Mouse (Mus musculus) MEL (cell line): ENCODE measurements at regions not wholly inside any gene's neighbourhood (a gene's known extent, or its start where the extent isn't known, plus 50 kb on each side); places are given as distances from the start of the nearest gene placed in this dataset.
A peak's percentile ranks its signal among the peaks of the same experiment; 100 is the strongest.

Experiments
- DNase-seq: peaks from one replicate; pipeline ENCODE4 v3.0.0; 2011; ENCODE audit warnings: low read depth, low spot score
- H3K27ac ChIP-seq: 2 replicates; pipeline ENCODE4 v1.5.1; 2012; ENCODE audit warnings: low read depth, mild to moderate bottlenecking, control low read depth, low read length, moderate library complexity; ENCODE audit not compliant: control insufficient read depth
- H3K27me3 ChIP-seq, 2 experiments: fragments of 150-350 bp in 1 of 2; sonication (generic) in 1 of 2; 2 replicates each; pipeline ENCODE4 v1.6.1; 2012; ENCODE audit warnings: low read length in 2 of 2, mild to moderate bottlenecking in 2 of 2, improper control_type of control experiment in 1 of 2, moderate library complexity in 1 of 2; ENCODE audit not compliant: insufficient read depth in 2 of 2, control insufficient read depth in 1 of 2
- H3K36me3 ChIP-seq, 2 experiments: 2 replicates each; pipeline ENCODE4 v1.6.1; 2012 to 2014; ENCODE audit warnings: low read length in 2 of 2, improper control_type of control experiment in 1 of 2, inconsistent platforms in 1 of 2, mild to moderate bottlenecking in 1 of 2; ENCODE audit not compliant: insufficient read depth in 2 of 2, control insufficient read depth in 1 of 2
- H3K4me1 ChIP-seq, 2 experiments: fragments of 150-350 bp in 1 of 2; sonication (generic) in 1 of 2; 2 replicates each; pipeline ENCODE4 v1.6.1; 2012; ENCODE audit warnings: low read length in 2 of 2, improper control_type of control experiment in 1 of 2, mild to moderate bottlenecking in 1 of 2; ENCODE audit not compliant: insufficient read depth in 2 of 2, control insufficient read depth in 1 of 2
- H3K4me3 ChIP-seq, 2 experiments: fragments of 150-350 bp in 1 of 2; sonication (generic) in 1 of 2; 2 replicates each; pipeline ENCODE4 v1.5.1; 2012; ENCODE audit warnings: low read depth in 2 of 2, low read length in 2 of 2, mild to moderate bottlenecking in 2 of 2, moderate library complexity in 2 of 2, control low read depth in 1 of 2, improper control_type of control experiment in 1 of 2; ENCODE audit not compliant: control insufficient read depth in 1 of 2, insufficient read depth in 1 of 2
- H3K79me2 ChIP-seq: 2 replicates; pipeline ENCODE4 v1.6.1; 2012; ENCODE audit warnings: mild to moderate bottlenecking, low read length, moderate library complexity; ENCODE audit not compliant: control insufficient read depth, poor library complexity, insufficient read depth
- H3K9ac ChIP-seq: 2 replicates; pipeline ENCODE4 v1.6.1; 2012; ENCODE audit warnings: low read depth, mild to moderate bottlenecking, control low read depth, low read length, moderate library complexity; ENCODE audit not compliant: control insufficient read depth, poor library complexity, severe bottlenecking
- H3K9me3 ChIP-seq: fragments of 150-350 bp; sonication (generic); replicated peaks from 2 replicates; pipeline ENCODE4 v1.6.1; 2012; ENCODE audit warnings: mild to moderate bottlenecking, low read length, improper control_type of control experiment, moderate library complexity; ENCODE audit not compliant: insufficient read depth
- BHLHE40 ChIP-seq: IDR thresholded peaks from 2 replicates; pipeline ENCODE4 v1.6.1; 2012; ENCODE audit warnings: low read depth, mild to moderate bottlenecking, inconsistent platforms, low read length, improper control_type of control experiment, borderline replicate concordance
- CHD1 ChIP-seq: IDR thresholded peaks from 2 replicates; pipeline ENCODE4 v1.6.1; 2012; ENCODE audit warnings: low read depth, mild to moderate bottlenecking, inconsistent platforms, low read length, improper control_type of control experiment
- CHD2 ChIP-seq: IDR thresholded peaks from 2 replicates; pipeline ENCODE4 v1.6.1; 2011; ENCODE audit warnings: low read length, improper control_type of control experiment
- CTCF ChIP-seq, 3 experiments: IDR thresholded peaks in 2 of 3; conservative IDR thresholded peaks in 1 of 3; 2 replicates each; pipeline ENCODE4 v1.5.1; 2011 to 2012; ENCODE audit warnings: low read length in 3 of 3, low read depth in 2 of 3, mild to moderate bottlenecking in 2 of 3, improper control_type of control experiment in 1 of 3, inconsistent platforms in 1 of 3, mixed read lengths in 1 of 3, moderate library complexity in 1 of 3; ENCODE audit not compliant: control insufficient read depth in 1 of 3, insufficient read depth in 1 of 3, poor library complexity in 1 of 3, severe bottlenecking in 1 of 3
- EP300 ChIP-seq, 2 experiments: IDR thresholded peaks; 2 replicates each; pipeline ENCODE4 v1.6.1; 2011; ENCODE audit warnings: improper control_type of control experiment in 2 of 2, low read length in 2 of 2, low read depth in 1 of 2, mild to moderate bottlenecking in 1 of 2
- ETS1 ChIP-seq: IDR thresholded peaks from 2 replicates; pipeline ENCODE4 v1.6.1; 2012; ENCODE audit warnings: low read depth, mild to moderate bottlenecking, inconsistent platforms, low read length, improper control_type of control experiment, moderate library complexity
- GATA1 ChIP-seq: IDR thresholded peaks from 2 replicates; pipeline ENCODE4 v1.6.1; 2011; ENCODE audit warnings: low read depth, low read length, improper control_type of control experiment
- HCFC1 ChIP-seq: IDR thresholded peaks from 2 replicates; pipeline ENCODE4 v1.6.1; 2012; ENCODE audit warnings: low read depth, mild to moderate bottlenecking, inconsistent platforms, low read length, improper control_type of control experiment, moderate library complexity
- JUND ChIP-seq: IDR thresholded peaks from 2 replicates; pipeline ENCODE4 v1.6.1; 2011; ENCODE audit warnings: low read depth, mild to moderate bottlenecking, improper control_type of control experiment, low read length
- KAT2A ChIP-seq: conservative IDR thresholded peaks from 2 replicates; pipeline ENCODE4 v1.6.1; 2012; ENCODE audit warnings: low read depth, low read length, improper control_type of control experiment, inconsistent platforms
- MAX ChIP-seq: IDR thresholded peaks from 2 replicates; pipeline ENCODE4 v1.6.1; 2011; ENCODE audit warnings: low read length, improper control_type of control experiment
- MAZ ChIP-seq: IDR thresholded peaks from 2 replicates; pipeline ENCODE4 v1.6.1; 2012; ENCODE audit warnings: low read depth, mild to moderate bottlenecking, inconsistent platforms, low read length, improper control_type of control experiment
- MEF2A ChIP-seq: IDR thresholded peaks from 2 replicates; pipeline ENCODE4 v1.6.1; 2014; ENCODE audit warnings: low read depth, mild to moderate bottlenecking, inconsistent platforms, low read length, improper control_type of control experiment; ENCODE audit not compliant: poor library complexity, insufficient replicate concordance, severe bottlenecking; ENCODE audit errors: extremely low read depth
- MYC ChIP-seq: IDR thresholded peaks from 2 replicates; pipeline ENCODE4 v1.6.1; 2011; ENCODE audit warnings: low read depth, mild to moderate bottlenecking, low read length, improper control_type of control experiment, moderate library complexity
- NRF1 ChIP-seq: IDR thresholded peaks from 2 replicates; pipeline ENCODE4 v1.6.1; 2014; ENCODE audit warnings: low read depth, mild to moderate bottlenecking, inconsistent platforms, low read length, improper control_type of control experiment, moderate library complexity; ENCODE audit not compliant: poor library complexity, insufficient read depth, severe bottlenecking
- POLR2A ChIP-seq, 2 experiments: IDR thresholded peaks; 2 replicates each; pipeline ENCODE4 v1.6.1; 2011 to 2012; ENCODE audit warnings: low read length in 2 of 2, mild to moderate bottlenecking in 2 of 2, control low read depth in 1 of 2, improper control_type of control experiment in 1 of 2, low read depth in 1 of 2, moderate library complexity in 1 of 2; ENCODE audit not compliant: control insufficient read depth in 1 of 2, insufficient read depth in 1 of 2, poor library complexity in 1 of 2
- POLR2AphosphoS2 ChIP-seq: IDR thresholded peaks from 2 replicates; pipeline ENCODE4 v1.6.1; 2011; ENCODE audit warnings: low read length, improper control_type of control experiment
- POLR2AphosphoS5 ChIP-seq: IDR thresholded peaks from 2 replicates; pipeline ENCODE4 v1.6.1; 2012; ENCODE audit warnings: low read depth, borderline replicate concordance, mild to moderate bottlenecking, inconsistent platforms, low read length, moderate library complexity, mixed read lengths
- RAD21 ChIP-seq: IDR thresholded peaks from 2 replicates; pipeline ENCODE4 v1.6.1; 2011; ENCODE audit warnings: mild to moderate bottlenecking, low read depth, low read length, improper control_type of control experiment
- RCOR1 ChIP-seq: IDR thresholded peaks from 2 replicates; pipeline ENCODE4 v1.6.1; 2012; ENCODE audit warnings: low read depth, mild to moderate bottlenecking, inconsistent platforms, low read length, improper control_type of control experiment
- TAL1 ChIP-seq: IDR thresholded peaks from 2 replicates; pipeline ENCODE4 v1.6.1; 2012; ENCODE audit warnings: mild to moderate bottlenecking, inconsistent platforms, low read length, moderate library complexity, mixed read lengths
- TCF12 ChIP-seq: IDR thresholded peaks from 2 replicates; pipeline ENCODE4 v1.6.1; 2014; ENCODE audit warnings: low read depth, mild to moderate bottlenecking, inconsistent platforms, low read length, improper control_type of control experiment, moderate library complexity
- UBTF ChIP-seq: IDR thresholded peaks from 2 replicates; pipeline ENCODE4 v1.6.1; 2012; ENCODE audit warnings: low read depth, mild to moderate bottlenecking, inconsistent platforms, low read length, improper control_type of control experiment, moderate library complexity, borderline replicate concordance; ENCODE audit not compliant: insufficient read depth
- USF1 ChIP-seq: IDR thresholded peaks from 2 replicates; pipeline ENCODE4 v1.6.1; 2014; ENCODE audit warnings: low read depth, mild to moderate bottlenecking, inconsistent platforms, low read length, improper control_type of control experiment, moderate library complexity
- ZC3H11A ChIP-seq: IDR thresholded peaks from 2 replicates; pipeline ENCODE4 v1.6.1; 2012; ENCODE audit warnings: low read depth, mild to moderate bottlenecking, inconsistent platforms, low read length, improper control_type of control experiment
- ZKSCAN1 ChIP-seq: IDR thresholded peaks from 2 replicates; pipeline ENCODE4 v1.6.1; 2012; ENCODE audit warnings: low read depth, mild to moderate bottlenecking, inconsistent platforms, low read length, improper control_type of control experiment, moderate library complexity
- ZMIZ1 ChIP-seq: IDR thresholded peaks from 2 replicates; pipeline ENCODE4 v1.6.1; 2012; ENCODE audit warnings: low read depth, mild to moderate bottlenecking, inconsistent platforms, low read length, improper control_type of control experiment, moderate library complexity
- ZNF384 ChIP-seq: IDR thresholded peaks from 2 replicates; pipeline ENCODE4 v1.6.1; 2012; ENCODE audit warnings: low read depth, mild to moderate bottlenecking, inconsistent platforms, low read length, improper control_type of control experiment

- TF ChIP-seq POLR2A (IDR thresholded peaks at IDR 0.05; ENCODE audit: control insufficient read depth in 1 of 2, insufficient read depth in 1 of 2, low read depth in 1 of 2, low read length in 2 of 2, poor library complexity in 1 of 2) (peak; percentile 32 to 96; a peak in 2 of 4 replicates), MEF2A (no peak), TCF12 (peak; percentile 68), KAT2A (peak; percentile 57), POLR2AphosphoS5 (peak; percentile 63; the same call in 1 of the 2 replicates), MYC (no peak), UBTF (no peak), RAD21 (no peak), ETS1 (peak; percentile 59)
Observed at GRCm38 (mm10) chr16:50525934-50526366, 65.0 kb downstream of the Ccdc54 start (continued).

GRCm38 (mm10) chr16:50525504-50525903 lies 65.5 kb downstream of the Ccdc54 start:
- H3K4me1 ChIP-seq, result peaks cover 0 to 11% of the 10 kb centered on the region in 2 experiments; a peak in 3 of 4 replicates
- H3K27ac ChIP-seq, result peak overlapping the region; percentile 50
- H3K9ac ChIP-seq, result peak overlapping the region; percentile 72
- TF ChIP-seq ZC3H11A, result no peak
- peak; percentile 63 for TF ChIP-seq NRF1
- no peak for TF ChIP-seq CHD1
- no peak for TF ChIP-seq RAD21
- no peak for TF ChIP-seq MAX
- TF ChIP-seq CTCF (IDR thresholded peaks at IDR 0.05 in 2 of 3, conservative IDR thresholded peaks at IDR 0.05 in 1 of 3; ENCODE audit: control insufficient read depth in 1 of 3, insufficient read depth in 1 of 3, low read depth in 2 of 3, low read length in 3 of 3, poor library complexity in 1 of 3, severe bottlenecking in 1 of 3), result no peak
- no peak for TF ChIP-seq POLR2AphosphoS2
- H3K36me3 ChIP-seq, result peaks cover 0 to 5% of the 10 kb centered on the region in 2 experiments; a peak in 2 of 4 replicates
- peaks cover 34% of the 10 kb centered on the region for H3K79me2 ChIP-seq
- H3K9me3 ChIP-seq, result no peaks in the 10 kb centered on the region
- peak; percentile 59 for DNase-seq
- peak overlapping the region; percentile 75 to 86 for H3K4me3 ChIP-seq
- H3K27me3 ChIP-seq, result no peaks in the 10 kb centered on the region; a peak in 1 of 4 replicates

DNA sequence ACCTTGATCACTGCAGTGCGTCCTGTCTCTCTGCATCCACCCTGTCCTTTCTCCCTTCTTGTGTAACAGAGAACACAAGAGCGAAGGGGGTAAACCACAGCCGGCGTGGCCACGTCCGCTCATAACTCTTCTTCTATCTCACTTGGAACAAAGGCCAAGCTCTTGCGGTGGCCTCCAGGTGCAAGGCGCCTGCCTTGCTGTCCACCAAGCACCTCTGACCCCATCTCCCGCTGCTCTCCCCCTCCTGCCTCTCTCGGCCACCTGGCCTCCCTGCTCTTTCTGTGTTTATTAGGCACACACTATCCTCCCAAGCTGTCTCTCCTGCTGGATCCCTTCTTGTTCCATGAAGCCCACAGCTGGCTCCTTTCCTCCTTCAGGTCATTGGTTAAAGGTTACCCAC lies 71.3 kb downstream of the Ccdc54 start:
- no peaks in the 10 kb centered on the region for H3K79me2 ChIP-seq
- no peaks in the 10 kb centered on the region for H3K4me1 ChIP-seq
- TF ChIP-seq JUND (no peak), ZKSCAN1 (no peak), ETS1 (no peak), ZMIZ1 (no peak), CHD2 (no peak), EP300 (IDR thresholded peaks at IDR 0.05; ENCODE audit: low read depth in 1 of 2, low read length in 2 of 2) (no peak), GATA1 (no peak), TCF12 (no peak), TAL1 (no peak), ZNF384 (no peak), USF1 (no peak), POLR2AphosphoS5 (no peak), MAZ (no peak), RAD21 (no peak), POLR2AphosphoS2 (no peak), CTCF (IDR thresholded peaks at IDR 0.05 in 2 of 3, conservative IDR thresholded peaks at IDR 0.05 in 1 of 3; ENCODE audit: control insufficient read depth in 1 of 3, insufficient read depth in 1 of 3, low read depth in 2 of 3, low read length in 3 of 3, poor library complexity in 1 of 3, severe bottlenecking in 1 of 3) (no peak), POLR2A (IDR thresholded peaks at IDR 0.05; ENCODE audit: control insufficient read depth in 1 of 2, insufficient read depth in 1 of 2, low read depth in 1 of 2, low read length in 2 of 2, poor library complexity in 1 of 2) (no peak), HCFC1 (no peak), RCOR1 (no peak), BHLHE40 (no peak)
- no peak for DNase-seq
- H3K36me3 ChIP-seq, result no peaks in the 10 kb centered on the region
- no peak overlapping the region for H3K4me3 ChIP-seq
- no peak overlapping the region for H3K27ac ChIP-seq
- H3K9ac ChIP-seq, result no peak overlapping the region
- no peaks in the 10 kb centered on the region for H3K9me3 ChIP-seq
- peaks cover 0 to 1% of the 10 kb centered on the region in 2 experiments; a peak in 3 of 4 replicates for H3K27me3 ChIP-seq
